Mouse (Mus musculus): Measurements from ENCODE around the gene Simc1.

The Simc1 gene

GRCm38 (mm10) chr13:54589996-54590951, 86.7 kb downstream of the Simc1 start, which contains the start of the genes Nop16 and Higd2a:
Gene Nop16 (minus strand): TSS chr13:54590090.
Gene Higd2a (plus strand): TSS chr13:54590207.
- peak; percentile 99 for DNase-seq

GRCm38 (mm10) chr13:54591776-54592356, 88.3 kb downstream of the Simc1 start:
- no peak for DNase-seq

GRCm38 (mm10) chr13:54593617-54594016, 90.0 kb downstream of the Simc1 start:
- DNase-seq = peak in 1 of 2 experiments; percentile 41

GRCm38 (mm10) chr13:54596107-54596690, 92.6 kb downstream of the Simc1 start:
- DNase-seq = peak; percentile 40 to 53

- peak; percentile 42 to 70 for DNase-seq
Observed at GRCm38 (mm10) chr13:54596870-54597269, 93.3 kb downstream of the Simc1 start.

GRCm38 (mm10) chr13:54598622-54599143, 95.1 kb downstream of the Simc1 start:
- no peak for DNase-seq

Data from kidney, postnatal 25 days (tissue).